Mouse (Mus musculus) left cerebral cortex, postnatal 14 days (tissue): ENCODE data around the gene Klhl36. TPM values are rescaled to one million over a fixed set of nuclear protein-coding genes. Genes with fewer than 3 reads are reported as not detected.
"Not testable (repeated sequence)": the region's sequence is repeated elsewhere in the genome, so short reads cannot be mapped to it uniquely, and the experiment has no call there.

Experiments
- DNase-seq, 2 experiments: peaks; one replicate each; pipeline ENCODE4 v3.0.0; 2021 to 2022; ENCODE audit warnings: low spot score in 2 of 2, mixed read lengths in 1 of 2
- intact Hi-C: fragments of 180-260 bp; cut with DNase I; formaldehyde crosslinking; loops from one replicate; pipeline ENCODE4 v1.15.1; 2025
- total RNA-seq, 2 experiments: library from RNA; stranded (reverse); gene quantifications; 2 replicates each; pipeline ENCODE4 v1.2.3; 2021

Klhl36 gene
- total RNA-seq, 2 experiments from 2014 or later: 6.0 to 7.3 TPM

GRCm38 (mm10) chr8:119832101-119832617 is 29.9 kb upstream of the Klhl36 start:
- intact Hi-C loops: no loop called here
- no peak for DNase-seq

- intact Hi-C loops: no loop called here
These were observed 29.1 kb upstream of the Klhl36 start for GRCm38 (mm10) chr8:119832931-119833330.

GRCm38 (mm10) chr8:119834676-119835075 is 27.4 kb upstream of the Klhl36 start:
- intact Hi-C loops: no loop called here
- no peak for DNase-seq

More at GRCm38 (mm10) chr8:119832931-119833330, 29.1 kb upstream of the Klhl36 start:
- DNase-seq: no peak

- DNase-seq: no peak
- intact Hi-C loops: no loop called here
These were observed 26.8 kb upstream of the Klhl36 start for GRCm38 (mm10) chr8:119835270-119835669.

- intact Hi-C loops: no loop called here
- DNase-seq: no peak
These were observed 25.2 kb upstream of the Klhl36 start for GRCm38 (mm10) chr8:119836831-119837230.

GRCm38 (mm10) chr8:119837553-119838071 is 24.5 kb upstream of the Klhl36 start:
- intact Hi-C loops: no loop called here
- DNase-seq: no peak

- DNase-seq: no peak
- intact Hi-C loops: no loop called here
These were observed 23.7 kb upstream of the Klhl36 start for GRCm38 (mm10) chr8:119838100-119838982.

GRCm38 (mm10) chr8:119838983-119839340 is 23.1 kb upstream of the Klhl36 start:
- intact Hi-C loops: no loop called here
- no peak for DNase-seq

- intact Hi-C loops: loop anchor here (5.0 kb wide), 1 partner anchor 152 kb away; no protein-coding TSS in a partner anchor
- DNase-seq: no peak
These were observed 22.5 kb upstream of the Klhl36 start for GRCm38 (mm10) chr8:119839419-119840021.

- intact Hi-C loops: loop anchor here (5.0 kb wide), 1 partner anchor 153 kb away; no protein-coding TSS in a partner anchor
- DNase-seq: peak; percentile 98
These were observed 21.7 kb upstream of the Klhl36 start, which contains the start of gene Cotl1 for GRCm38 (mm10) chr8:119840275-119840808. TSS of gene Cotl1 (minus strand) at chr8:119840544.

GRCm38 (mm10) chr8:119840905-119841411 is 21.1 kb upstream of the Klhl36 start:
- intact Hi-C loops: loop anchor here (5.0 kb wide), 1 partner anchor 154 kb away; no protein-coding TSS in a partner anchor
- no peak for DNase-seq

GRCm38 (mm10) chr8:119843444-119843843 is 18.6 kb upstream of the Klhl36 start:
- DNase-seq: peak; percentile 79 to 88
- intact Hi-C loops: loop anchor here (1.0 to 5.0 kb wide), 2 partner anchors 61 to 156 kb away; no protein-coding TSS in a partner anchor

- DNase-seq: no peak
- intact Hi-C loops: loop anchor here (5.0 kb wide), 1 partner anchor 157 kb away; no protein-coding TSS in a partner anchor
These were observed 17.5 kb upstream of the Klhl36 start for GRCm38 (mm10) chr8:119844577-119844976.

- intact Hi-C loops, DNase-seq: not testable (repeated sequence)
These were observed 16.3 kb upstream of the Klhl36 start for GRCm38 (mm10) chr8:119845741-119846140.

- DNase-seq: no peak
- intact Hi-C loops: no loop called here
These were observed 14.7 kb upstream of the Klhl36 start for GRCm38 (mm10) chr8:119847232-119847922.

- intact Hi-C loops: no loop called here
- DNase-seq: no peak
These were observed 8.5 kb upstream of the Klhl36 start for GRCm38 (mm10) chr8:119853521-119853920.

- intact Hi-C loops: no loop called here
- DNase-seq: no peak
These were observed 8.0 kb upstream of the Klhl36 start for GRCm38 (mm10) chr8:119854035-119854434.

- no peak for DNase-seq
- intact Hi-C loops: no loop called here
These were observed 6.4 kb upstream of the Klhl36 start for GRCm38 (mm10) chr8:119855656-119856055.

GRCm38 (mm10) chr8:119857767-119858166 is 4.3 kb upstream of the Klhl36 start:
- DNase-seq: no peak
- intact Hi-C loops: no loop called here
